Mouse (Mus musculus) kidney, adult 9 months (tissue): ENCODE results near the gene Srrm4.
A peak's percentile ranks its signal among the peaks of the same experiment; 100 is the strongest.
"Not testable (repeated sequence)": the region's sequence is repeated elsewhere in the genome, so short reads cannot be mapped to it uniquely, and the experiment has no call there.

Experiments used
- DNase-seq: peaks from one replicate; pipeline ENCODE4 v3.0.0; 2022

Gene Srrm4

DNA sequence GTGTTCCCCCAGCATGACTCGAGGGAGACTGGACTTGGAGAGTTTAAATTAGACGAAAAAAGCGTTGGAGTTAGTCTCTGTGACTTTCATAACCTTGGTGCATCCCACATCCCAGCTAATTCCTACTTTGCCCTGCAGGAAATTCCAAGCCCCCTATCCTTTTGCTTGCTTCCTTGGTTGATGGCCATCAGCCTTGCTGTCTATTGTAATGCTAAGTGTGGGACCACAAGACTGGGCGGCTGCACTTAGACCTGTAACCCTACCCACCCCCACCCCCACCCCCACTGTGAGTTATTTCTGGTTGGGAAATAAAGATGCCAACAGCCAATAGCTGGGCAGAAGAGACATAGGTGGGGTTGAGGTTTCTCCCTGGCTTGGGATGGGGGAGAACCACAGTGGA lies 153.3 kb downstream of the Srrm4 start:
- DNase-seq: no peak

DNA sequence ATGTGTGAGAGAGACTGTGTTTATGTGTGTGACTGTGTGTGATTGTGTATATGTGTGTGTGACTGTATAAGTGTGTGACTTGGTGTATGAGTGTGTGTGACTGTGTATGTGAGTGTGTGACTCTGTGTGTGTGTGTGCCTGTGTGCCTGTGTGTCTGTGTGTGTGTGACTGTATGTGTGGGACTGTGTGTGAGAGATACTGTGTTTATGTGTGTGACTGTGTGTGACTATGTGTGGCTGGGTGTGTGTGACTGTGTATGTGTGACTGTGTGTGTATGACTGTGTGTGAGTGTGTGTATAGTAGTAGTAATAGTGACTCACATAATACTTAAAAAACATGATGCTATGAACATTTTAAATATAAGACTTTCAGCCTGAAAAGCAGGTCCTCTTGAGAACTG lies 155.5 kb downstream of the Srrm4 start:
- no peak for DNase-seq

DNA sequence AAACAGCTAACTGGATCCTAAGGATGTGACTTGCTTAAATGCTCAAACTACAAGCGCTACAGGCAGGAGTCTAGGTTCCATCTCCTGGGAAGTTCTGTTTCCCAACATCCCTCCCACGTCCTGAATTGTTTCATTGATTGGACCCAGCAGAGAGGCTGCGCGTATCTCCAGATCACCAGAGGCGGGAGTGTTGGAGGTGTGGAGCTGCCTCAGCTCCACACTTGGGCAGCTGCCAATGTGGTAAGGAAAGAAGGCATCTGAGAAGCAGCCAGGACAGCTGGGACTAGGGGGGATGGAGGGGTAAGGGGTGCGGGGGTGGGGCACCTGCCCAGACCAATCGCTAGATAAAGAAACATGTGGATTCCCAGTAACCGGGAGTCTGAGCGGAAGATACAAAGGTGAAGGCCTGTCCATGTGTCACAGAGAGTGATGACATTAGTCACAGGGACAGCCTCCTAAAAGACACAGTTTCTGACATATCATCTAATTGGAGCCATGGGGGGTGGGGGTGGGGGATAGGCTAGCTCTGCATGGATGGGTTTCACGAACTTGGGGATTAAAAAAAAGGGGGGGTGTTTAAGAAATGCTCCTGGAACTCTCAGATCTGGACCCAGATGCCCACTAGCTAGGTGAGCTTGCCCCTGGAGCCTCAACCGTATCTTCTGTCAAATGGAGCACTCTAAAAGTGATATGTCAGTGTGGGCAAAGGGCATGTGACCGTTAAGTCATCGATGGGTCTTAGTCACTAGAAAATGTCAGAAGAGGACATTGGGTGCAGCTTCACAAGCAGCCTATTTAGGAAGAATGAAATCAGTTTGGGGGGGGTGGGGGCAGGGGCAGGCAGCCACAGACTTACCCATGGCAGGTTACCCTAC lies 156.4 kb downstream of the Srrm4 start:
- no peak for DNase-seq

DNA sequence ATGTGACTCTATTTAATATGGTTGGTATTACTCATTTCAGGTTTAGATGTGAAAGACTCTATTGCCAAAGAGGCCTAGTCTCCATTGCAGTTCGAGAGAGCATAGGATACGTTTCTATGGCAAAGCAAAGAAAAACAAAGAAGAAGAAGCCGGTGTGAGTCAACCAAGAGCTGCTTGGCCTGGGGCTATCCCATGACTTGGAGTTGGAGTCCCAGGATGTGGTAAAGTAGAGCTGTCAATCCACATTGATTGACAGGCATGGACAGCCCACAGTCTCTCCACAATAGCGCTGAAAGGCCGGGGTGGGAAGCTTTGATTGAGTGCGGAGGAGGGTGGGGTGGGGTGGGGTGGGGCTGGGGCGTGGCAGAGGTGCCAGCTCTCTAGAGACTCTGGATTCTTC lies 158.7 kb downstream of the Srrm4 start:
- no peak for DNase-seq

DNA sequence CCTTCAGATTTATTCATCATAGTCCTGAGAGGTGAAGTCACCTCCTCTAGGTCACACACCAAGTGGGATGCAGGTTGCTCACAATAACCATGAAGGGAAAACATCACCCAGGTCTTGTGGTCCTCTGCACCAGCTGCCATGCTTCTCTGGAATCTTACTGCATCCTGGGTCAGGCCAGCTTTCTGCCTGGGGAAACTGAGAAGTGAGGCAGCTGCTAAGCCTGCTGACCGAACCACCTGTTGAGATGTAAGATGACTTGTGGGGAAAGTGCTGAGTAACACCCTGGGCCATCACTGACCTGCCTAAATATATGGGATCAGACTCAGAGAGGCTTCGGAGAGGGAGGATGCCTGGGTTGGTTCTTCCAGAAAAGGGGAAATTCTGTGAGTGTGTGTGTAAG lies 164.9 kb downstream of the Srrm4 start:
- no peak for DNase-seq

DNA sequence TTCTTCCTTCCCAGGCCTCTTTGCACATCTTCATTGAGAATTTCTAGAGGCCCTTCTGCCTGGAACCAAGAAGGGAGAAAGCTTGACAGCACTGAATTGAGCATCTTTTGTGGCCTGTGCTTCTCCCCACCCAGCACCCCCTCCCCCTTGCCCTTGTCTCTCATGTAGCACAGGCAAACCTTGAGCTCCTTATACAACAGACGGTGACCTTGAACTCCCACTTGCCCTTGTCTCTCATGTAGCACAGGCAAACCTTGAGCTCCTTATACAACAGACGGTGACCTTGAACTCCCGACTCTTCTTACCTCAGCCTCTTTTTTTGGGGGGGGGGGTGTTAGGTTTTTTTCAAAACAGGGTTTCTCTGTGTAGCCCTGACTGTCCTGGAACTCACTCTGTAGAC lies 165.9 kb downstream of the Srrm4 start:
- not testable (repeated sequence) for DNase-seq

DNA sequence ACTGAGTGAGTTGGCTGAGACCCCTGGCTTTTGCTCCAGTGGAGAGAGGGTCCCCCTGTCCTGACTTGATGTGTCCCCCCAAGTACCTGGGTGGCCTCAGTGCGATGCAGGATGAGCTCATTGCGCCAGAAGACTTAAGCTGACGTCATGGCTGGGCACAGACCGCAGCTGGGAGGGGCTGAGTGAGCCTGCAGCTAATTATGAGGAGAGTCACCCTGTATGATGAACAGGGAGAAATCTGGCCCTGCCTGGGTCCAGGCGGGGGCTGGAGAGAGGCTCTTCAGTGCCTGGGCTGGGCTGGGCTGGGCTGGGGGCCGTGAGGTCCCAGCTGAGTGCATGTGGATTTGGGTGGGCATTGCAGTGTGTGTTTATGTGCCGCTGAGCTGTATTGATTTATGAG lies 166.3 kb downstream of the Srrm4 start:
- DNase-seq: no peak

DNA sequence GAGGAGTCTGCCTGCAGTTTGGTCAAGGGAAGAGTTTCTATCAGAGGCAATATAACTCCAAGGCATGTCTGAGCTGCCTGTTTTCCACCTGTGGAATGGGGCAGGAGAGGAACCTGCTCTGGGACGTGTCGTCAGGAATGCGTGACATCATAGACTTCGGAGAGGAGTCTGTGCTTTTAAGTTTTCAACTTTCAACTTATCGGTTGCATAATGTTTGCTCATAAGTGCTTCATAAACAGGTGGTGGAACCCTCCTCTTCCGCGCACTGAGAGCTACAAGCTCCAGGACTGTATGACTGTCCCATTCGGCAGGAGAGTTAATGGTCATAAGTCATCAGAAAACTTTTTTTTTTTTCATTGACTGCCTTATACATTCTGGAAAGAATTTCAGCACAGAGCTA lies 167.9 kb downstream of the Srrm4 start:
- DNase-seq: no peak

DNA sequence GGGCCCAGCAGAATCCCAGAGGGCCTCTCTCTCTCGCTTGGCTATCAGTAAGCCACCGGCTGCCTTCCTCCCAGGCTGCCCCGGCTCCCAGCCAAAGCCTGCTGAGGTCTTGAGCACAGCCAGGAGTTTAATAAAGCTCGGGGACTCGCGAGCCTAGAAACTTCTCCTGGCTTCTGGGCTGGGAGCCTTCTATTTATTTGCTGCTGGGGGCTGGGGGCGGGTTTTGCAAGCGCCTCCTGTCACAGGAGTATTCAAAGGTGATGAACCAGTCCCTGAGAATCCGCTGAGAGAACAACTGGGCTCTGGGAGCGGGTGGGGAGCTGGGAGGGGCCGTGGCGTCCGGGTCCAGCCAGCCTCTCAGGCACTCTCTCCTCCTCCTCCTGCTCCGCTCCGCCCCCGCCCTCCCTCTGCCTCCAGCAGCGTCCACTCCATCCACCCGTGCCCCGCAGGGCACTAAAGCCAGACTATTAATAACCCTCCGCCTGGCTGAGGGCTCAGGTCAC lies 168.9 kb downstream of the Srrm4 start, which contains the start of gene Hspb8:
TSS of gene Hspb8 (minus strand) at position 166 of the 503 bp plus-strand sequence.
- peak; percentile 39 for DNase-seq

DNA sequence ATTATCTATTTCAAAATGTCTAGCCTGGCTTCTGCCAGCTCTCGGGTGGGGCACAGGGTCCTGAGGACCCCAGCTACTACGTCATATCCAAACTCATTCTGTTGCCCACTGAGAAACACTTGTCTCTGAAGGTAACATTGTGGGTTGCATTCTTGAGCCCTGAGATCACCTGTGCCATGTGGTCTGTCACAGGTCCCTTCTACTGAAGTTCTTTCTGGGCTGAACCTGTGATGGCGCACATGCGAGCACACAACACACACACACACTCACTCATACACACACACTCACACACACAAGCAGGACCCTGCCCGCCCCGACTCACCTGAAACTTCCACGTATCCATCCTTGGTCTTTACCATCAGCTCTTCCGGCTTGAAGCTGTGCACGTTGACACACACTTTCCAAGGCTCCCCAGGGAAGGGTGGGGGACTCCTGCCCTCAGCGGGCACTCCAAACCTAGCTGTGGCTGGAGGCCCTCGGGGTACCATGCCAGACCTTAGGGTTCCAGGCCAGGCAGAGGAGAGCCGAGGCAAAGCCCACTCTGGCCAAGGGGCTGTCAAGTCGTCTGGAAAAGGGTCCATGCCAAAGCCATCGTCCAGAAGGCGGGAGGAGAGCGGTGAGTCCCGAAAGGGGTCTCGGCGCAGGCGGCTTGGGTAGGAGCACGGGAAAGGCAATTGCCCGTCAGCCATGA lies 169.7 kb downstream of the Srrm4 start:
- no peak for DNase-seq

DNA sequence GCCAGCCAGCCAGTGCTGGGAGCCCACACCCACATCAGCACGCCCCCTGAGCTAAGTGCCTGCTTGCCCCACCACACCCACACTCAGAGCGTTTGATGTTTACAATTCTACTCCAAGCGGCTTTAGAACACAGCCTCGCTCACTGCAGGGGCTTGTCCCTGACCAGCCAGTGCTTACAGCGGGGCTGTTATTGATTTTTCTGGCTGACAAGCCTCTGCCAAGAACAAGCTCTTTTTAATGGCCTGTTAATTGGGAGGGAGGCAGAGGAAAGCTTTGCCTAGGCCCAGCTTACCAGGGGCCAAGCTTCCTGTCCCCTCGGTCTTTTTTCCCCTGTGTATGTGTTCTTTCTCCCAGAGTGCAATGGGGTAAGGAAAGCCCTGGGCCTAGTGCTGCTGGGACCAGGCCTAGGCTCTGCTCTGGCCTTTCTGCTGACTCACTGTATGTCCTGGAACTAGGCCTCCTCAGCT lies 170.8 kb downstream of the Srrm4 start:
- DNase-seq: no peak

DNA sequence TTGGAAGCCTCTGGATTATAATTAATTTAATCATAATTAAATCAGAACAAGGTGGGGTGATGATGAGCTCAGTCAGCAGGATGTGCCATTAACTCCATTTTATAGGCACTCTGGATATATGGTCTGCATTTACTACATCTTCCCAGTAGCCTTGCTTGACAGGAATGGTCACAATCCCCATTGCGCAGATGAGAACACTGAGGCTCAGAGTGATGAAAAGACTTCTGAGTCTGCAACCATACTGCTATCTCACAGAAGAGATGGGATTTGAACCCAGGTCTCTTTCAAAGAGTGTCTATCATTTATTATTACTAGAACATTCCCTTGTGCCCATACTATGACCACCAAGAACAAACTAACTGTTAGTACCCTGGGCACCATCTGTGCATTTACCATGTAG lies 171.4 kb downstream of the Srrm4 start:
- DNase-seq: no peak

DNA sequence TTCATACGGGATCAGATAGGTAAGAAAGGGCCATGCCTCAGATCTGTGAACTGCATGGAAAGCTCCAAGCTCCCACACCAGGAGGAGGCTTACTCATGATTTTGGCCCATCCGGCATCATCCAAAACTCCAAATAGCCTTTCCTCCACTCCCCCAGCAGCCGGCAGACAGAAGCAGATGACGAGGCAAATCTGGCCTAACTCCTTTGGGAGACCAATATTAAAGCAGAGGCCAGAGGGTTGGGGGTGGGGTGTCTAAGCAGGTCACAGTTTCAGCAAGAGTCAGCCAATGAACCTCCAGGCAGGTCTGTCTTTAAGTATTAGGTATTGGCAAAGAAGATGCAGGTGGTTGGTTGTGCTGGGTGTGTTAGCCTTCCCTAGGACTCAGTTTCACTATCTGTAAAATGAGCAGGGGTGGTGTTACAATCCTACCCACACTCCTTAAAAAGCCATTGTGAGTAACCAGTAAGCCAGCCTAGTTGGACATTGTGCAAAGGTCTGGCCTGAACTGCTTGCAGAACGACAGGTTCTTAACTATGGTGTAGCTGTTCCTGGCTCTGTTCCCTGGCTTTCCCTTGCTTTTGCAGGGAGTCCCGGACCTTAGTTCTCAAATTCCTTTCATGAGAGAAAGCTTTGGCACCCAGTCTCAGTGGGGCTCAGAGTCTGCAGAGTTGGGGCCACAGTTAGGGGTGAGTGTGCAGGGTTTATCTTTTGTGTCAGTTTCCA lies 172.1 kb downstream of the Srrm4 start:
- no peak for DNase-seq

DNA sequence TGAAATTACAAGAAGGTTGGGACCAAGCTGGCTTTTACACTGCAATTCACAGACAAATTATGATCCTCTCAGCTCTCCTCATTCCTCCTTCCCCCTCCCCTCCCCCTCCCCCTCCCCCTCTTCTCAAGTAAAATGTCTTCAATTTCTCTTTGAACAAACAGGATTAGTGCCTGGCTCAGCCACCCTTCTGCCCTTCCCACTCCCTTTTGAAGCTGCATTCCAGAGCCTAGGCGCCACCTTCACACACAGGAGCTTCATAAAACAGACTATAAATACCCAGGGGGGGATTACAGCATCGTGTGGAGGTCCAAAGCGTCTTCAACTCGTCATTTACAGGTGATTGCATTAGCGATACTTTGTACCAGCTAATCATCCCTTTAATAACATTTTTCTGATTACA lies 175.4 kb downstream of the Srrm4 start:
- no peak for DNase-seq

DNA sequence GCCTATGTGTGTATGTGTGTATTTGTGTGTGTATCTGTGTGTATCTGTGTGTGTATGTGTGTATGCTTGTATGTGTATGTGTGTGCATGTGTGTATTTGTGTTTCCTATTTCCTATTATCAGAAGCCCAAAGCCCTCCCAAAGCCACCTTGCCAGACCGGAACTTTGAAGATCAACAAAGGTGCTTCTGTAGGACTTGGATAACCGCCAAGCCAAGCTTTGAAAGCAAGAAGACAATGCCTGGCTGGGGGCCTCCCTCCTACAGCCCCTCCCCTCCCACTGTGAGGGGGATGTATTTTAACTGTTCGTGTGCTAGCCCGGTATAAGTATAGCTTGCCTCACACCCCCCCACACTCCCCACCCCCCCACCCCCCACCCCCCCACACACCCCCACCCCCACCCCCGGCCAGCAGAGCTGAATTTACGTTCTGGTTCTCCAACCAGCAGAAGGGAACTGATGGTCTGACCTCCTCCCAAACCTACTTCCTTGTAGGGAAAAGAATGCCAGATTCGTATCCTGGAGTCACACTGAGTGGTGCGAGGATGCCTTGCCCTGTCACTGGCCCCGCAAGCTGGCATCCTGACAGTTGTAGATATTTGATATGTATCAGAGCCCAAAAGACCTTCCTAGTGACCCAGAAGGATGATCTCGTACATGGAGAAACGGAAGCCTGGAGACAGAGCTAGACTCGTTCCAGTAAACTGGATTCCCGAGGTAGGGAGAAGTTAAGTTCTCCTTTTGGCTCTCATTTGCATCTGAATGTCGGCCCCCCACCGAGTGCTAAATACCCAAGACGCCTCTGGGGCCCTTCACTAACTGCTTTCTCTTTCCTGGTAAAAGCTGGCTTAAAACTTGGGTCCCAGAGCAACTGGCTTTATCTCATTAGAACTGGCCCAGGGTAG lies 181.7 kb downstream of the Srrm4 start:
- peak; percentile 13 for DNase-seq

DNA sequence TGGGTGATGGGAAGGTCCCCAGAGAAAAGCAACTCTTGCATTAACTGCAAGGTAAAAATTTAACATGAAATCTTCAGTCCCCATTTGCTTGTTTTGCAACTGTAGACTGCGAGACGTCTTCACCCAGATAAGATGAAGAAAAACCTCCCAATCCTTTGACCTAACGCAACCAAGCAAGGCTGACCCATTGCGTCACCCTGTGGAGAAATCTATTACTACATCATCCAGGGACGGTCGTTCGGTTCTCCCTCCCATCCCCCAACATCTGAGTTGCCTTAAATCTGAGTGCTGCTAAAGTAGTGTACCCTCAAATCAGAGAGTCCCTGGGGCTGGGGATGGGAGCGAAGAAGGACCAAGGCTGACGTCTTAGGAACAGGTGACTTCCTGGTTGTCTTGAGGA lies 182.7 kb downstream of the Srrm4 start:
- DNase-seq: no peak

DNA sequence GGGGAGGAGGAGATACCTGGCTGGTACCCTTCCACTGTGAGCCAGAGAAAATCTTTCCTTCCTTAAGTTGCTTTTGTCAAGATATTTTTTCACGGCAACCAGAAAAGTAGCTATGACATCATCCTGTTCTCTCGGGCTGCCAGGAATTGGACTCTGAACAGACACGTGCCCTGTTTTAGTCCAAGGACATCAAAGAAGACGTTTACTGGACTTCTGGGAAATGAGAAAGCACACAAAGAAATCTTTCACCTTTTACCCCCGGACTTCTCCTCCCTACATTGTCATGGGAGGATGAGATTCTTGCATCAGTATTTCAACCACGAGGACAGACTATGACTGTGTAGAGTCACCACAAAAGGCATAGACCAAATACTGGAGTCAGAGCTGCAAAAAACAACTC lies 183.7 kb downstream of the Srrm4 start:
- peak; percentile 32 for DNase-seq

DNA sequence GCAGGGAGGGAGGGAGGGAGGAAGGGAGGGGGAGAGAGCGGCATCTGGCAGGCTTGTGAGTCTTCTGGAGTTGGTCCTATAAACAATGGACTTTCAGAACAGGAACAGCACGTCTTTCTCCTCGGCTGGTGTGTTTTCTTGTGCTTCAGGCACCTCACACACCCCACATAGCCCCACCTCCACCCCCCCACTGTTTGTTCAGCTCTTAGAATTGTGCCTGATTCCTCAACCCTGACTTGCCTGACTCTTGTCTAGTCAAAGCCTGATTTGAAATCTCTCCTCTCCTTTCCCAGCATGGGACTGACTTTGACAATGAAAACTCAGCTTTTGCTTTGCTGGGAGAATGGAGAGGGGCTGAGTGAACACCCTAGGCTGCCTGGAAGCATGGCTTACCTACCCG lies 184.3 kb downstream of the Srrm4 start:
- DNase-seq: no peak

DNA sequence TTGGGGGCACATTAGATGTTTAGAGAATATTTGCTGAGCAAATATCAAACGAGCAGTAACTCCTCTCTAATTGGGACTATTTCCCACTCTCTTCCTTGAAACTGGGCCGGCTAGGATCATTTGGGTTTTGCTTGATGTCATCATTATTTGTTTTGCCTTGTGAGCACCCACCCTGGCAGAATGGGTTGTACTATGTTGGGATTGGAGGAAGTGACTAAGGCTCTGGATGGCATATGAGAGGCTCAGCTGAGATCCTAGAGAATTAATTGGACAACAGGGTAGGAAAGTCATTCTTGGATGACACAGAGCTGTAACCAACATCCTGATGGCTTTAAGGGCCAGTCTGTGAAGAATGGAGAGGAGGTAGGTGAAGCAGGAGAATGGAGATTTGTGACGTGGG lies 185.1 kb downstream of the Srrm4 start:
- DNase-seq: no peak

DNA sequence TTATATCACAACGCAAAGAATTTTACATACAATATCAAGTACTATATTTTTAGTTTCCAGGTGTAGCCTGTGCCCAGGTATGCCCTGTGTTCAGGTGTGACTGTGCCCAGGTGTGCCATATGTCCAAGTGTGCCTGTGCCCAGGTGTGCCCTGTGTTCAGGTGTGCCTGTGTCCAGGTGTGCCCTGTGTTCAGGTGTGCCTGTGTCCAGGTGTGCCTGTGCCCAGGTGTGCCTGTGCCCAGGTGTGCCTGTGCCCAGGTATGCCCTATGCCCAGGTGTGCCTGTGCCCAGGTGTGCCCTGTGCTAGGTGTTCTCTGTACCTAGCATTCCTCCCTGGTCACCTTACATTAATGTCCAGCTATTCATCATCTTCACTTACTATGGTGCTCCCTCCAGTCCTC lies 185.7 kb downstream of the Srrm4 start:
- no peak for DNase-seq

DNA sequence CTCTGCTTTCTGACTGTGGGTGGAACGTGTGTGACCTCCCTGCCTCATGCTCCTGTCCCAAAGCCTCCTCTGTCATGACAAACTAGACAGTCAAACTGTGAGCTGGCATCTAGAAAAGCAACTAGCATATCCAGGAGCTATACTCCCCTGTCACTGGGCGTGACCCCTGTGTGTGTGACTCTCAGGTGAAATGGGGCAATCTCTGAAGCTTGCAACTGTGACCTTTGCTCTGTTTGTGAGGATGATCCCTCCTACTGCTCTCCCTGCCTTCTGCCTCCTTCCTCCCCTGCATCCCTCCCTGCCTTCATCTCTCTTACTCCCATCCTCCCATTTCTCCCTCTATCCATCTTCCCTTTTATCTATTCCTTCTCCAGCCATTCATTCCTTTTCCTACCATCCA lies 187.6 kb downstream of the Srrm4 start:
- no peak for DNase-seq

DNA sequence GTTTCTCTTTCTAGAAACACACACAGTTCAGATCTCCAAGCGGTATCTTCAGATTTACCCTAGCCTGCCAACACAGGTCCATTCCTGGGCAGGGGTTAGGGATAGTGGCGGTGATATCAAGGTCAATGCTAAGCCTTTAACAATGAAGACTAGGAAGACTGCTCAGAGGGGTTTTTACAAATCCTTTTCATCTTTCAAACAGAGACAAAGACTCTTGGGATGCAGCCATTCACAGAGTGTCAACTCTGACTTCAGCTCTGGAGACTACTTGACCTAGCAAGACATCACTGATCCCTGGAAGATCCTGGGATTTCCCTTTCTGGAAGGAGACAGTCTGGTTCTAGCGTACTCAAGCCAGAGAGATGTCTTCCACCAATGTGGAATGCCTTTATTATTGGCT lies 190.8 kb downstream of the Srrm4 start:
- no peak for DNase-seq
